Mouse (Mus musculus) urinary bladder, postnatal 36 days (tissue): ENCODE data around the gene Ascc3.

Experiments used
- DNase-seq, 2 experiments: peaks; one replicate each; pipeline ENCODE4 v3.0.0; 2022; ENCODE audit warnings: low spot score in 2 of 2, mixed read lengths in 1 of 2

Ascc3 gene

DNA sequence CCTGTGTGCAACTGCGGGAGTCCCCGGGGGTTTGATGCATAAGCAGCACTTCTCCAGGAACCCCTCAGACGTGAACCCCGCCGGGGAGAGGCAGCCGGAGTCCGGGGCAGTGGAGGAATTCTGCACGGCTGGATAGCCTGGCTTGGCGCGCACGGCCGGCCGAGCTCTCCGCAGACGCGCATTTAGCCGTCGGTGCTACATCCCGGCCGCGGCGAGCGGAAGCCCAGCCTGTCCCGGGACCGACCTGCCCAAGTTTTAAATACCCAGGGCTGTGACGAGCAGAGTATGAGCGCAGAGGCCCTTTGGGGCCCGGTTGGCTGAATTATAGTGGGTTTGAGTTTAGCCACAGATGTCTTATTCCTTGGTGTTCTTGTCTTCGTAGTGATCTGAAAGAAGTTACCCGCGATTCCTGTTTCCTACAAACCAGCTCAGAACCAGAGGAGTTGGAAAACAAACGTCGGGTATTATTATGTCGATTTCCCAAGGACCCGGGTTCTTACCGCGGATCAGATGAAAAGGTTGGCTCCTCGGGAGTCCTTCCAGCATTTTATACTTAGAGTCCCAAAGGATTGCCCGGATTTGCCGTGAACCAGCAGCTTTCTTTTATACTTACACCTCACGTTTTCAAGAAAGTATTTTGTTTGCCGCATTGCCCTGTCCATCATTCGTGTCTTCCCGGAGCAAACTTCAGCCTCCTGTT, 302.8 kb downstream of the Ascc3 start:
- DNase-seq: no peak

DNA sequence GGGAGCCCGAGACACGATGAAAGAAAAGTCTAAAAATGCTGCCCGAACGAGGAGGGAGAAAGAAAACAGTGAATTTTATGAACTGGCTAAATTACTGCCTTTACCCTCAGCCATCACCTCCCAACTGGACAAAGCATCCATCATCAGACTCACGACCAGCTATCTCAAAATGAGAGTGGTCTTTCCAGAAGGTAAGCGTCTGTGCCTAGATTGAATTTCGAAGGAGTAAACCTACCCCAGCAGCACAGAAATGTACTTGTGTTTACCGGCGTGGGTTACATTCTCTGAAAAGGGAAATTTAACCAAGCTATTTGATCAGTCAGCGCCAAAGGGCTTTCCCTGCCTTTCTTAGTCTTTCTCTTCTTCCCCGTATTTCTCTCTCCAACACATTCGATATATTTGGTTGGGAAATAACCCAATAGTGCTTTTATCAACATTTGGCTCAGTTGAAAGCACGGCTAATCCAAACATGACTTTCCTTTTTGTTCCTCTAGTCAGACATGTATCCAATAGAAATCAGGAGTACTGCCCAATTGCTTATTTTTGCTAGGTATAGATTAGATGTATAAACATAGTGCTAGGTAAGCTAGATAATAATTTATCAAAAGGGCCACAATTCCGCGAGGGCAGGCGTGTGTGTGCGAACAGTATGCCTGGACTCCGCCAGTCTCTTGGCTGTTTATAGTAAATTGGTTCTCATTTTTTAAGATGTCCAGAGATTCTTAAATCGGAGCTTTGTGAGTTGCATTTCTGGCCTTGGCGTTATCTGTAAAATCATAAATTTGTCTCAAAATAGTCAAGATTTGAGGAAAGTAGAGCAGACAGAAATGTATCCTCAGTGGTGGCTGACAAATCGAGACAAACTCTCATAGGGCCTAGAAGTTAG, 303.7 kb downstream of the Ascc3 start:
- DNase-seq: no peak

DNA sequence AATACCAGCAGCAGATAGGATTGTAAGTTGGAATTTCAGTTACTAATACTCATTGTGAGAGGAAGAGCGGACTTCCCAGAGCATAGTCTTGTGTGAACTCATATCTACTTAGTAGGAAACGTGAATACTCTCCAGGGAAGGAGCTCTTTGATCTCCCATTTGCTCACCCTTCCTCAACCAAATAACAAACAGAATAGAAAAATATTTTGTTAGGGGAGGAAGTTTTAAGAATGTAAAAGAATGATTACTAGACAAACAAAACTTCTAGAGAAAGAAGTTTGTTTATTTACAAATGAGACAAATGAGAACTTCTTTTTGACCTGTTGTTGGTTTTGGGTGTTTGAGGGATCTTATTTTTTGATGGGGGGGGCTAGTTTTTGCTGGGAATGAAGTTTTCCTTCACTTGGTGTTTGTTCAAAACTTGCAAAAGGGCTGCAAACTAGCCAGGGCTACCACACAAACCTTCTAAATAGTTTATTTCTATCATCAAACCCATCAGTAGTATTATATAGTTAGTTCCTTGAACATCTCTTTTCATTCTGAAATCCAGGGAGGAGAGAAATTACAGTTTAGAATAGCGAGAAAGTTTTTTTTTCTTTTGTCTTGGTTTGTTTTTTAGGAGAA, 304.4 kb downstream of the Ascc3 start:
- no peak for DNase-seq

DNA sequence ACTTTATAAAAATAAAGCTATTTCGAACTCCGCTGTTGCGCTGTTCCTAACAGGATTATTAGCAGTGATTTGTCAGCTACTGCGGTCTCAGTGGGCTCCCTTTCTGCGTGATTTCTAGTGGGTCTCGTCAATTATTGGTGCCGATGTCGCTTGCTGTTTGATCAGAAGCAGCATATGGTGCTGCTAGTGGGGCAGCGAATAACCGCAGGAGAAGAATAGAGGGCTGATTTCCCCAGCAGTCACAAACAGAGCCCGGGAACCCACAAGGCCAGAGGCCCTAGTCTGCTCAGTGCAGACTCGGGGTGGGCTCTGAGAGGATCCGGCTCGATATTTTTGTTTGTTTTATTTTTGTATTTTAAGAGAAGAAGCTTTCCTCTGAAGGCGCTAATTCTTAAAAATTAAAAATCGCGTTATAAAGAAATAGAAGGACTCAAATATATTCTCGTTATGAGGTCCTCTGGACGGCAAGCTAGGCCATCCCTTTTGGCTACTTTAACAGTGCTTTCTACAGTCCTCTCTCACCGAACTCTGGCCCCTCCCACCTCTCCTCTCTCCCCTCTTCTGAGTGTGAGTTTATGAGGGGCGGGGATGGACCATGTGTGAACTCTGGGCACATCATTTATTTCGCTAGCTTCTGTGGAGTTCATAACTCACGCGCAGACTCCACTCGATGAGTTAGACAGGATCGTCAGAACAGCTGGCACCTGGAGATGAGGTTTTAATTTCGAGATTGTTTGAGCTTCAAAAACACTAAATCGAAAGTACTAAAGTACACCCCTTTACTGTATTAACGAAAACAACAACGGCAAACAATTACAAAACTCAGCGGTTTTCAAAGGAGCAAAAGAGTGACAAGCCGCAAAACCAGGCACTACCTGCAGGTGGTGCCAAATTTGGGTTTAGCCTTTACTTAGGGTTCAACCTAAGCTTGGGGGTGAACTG, 305.3 kb downstream of the Ascc3 start:
- DNase-seq: no peak

DNA sequence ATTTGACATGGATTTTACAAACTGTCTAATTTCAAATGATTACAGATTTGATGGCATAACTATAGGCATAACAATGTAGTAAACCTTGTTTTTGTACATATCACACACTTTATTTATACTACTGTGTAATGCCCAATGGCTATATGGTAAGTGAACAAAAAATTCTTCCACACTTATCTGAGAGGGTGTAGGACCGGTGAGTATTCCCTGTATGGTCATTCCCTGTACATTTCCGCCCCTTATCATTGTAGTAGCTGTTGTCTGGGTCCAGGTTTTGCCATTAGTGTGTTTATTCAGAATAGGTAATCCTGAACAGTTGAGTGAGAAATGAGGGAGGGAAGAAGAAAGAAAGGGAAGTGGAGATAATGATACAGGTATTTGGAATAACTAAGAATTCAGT, 306.2 kb downstream of the Ascc3 start:
- DNase-seq: no peak

DNA sequence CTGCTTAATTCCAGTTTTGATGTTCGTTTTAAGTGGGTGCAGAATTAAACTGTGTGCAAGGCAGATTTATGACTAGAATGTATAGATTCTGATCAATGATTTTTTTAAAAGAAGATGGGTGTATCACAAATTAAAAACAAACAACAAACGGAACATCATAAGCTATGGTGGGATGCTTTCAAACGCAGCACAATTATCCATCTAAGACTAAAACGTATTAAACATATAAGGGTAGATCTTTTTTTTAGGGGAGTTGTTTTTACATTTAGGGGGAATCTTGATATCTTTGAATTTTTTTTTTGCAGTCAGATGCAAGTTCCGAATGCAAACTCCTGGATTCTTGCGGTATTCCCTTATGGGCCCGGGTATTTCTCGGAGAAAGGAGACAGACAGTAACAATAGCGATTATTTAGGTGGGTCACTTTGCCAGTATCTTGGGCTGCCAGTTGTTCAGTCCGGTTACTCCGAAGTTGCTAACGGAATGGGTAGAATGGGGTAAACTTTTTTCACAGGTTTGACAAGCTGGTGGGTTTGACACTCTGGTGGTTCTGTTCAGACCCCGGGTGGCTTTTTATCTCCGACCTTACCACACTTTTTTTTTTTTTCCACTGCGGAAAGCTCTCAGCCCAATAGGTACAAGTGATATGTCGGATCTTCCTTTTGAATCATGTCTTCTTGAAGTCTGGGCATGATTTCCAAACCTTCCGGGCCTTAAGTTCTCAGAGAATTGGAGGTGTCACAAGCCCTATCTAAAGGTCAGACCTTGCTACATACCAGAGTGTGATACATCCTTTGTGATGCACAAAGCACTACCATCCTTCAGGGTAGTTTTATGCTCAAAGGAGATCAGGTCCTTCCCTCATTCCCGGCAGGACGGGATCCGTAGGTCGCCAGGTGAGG, 307.6 kb downstream of the Ascc3 start:
- no peak for DNase-seq
